Comparison of ENCODE assay signal across 15 mouse cellular contexts in the genomic region with DNA sequence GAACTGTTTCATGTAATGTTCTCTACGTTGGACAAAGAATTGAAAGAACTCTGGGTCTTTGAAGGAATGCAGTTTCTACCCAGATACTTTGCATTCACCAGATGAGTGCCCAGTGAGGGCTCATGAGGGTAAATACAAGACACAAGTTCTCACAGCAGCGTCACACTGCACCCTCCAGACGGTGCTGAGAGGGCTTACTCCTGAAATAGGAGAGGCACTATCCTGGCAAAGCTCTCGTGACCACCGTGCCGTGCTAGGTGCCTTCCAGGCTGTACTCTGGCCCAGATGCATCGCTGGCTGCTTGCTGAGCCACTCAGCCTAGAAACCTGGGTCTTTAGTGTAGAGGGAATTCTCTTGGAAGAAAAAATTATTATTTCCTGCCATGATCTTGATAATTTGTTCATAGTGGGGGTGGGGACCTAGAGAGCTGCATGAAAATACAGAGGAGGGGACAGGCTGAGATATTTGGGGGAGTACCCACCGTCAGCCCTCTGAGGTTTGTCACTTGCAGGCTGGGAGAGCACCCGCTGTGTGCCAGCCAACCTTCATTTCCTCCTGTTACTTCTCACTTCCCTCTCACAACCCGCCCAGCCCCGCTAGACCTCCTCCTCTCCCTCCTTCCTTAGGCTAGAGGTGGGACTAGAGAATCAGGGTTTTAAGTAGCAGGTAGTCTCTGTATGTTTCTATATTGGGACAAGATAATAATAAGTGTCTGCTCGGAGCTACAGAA.
DNase-seq lines count a peak whose midpoint lies in the region; ATAC-seq and TF ChIP-seq lines count a peak whose summit lies in the region.
"Had no signal": no experiment of that assay in that cellular context is flagged by ENCODE, and none has a peak within 500 bp of the region (broad histone marks: within the 10 kb centered on the region; RNA-seq: fewer than 3 reads in every experiment).

No protein-coding gene starts in this region.

- peak; percentile 40; the same call in 1 of the 2 replicates for TF ChIP-seq POLR2A in CH12.LX (IDR thresholded peaks at IDR 0.05; ENCODE audit: low read depth, low read length)

- H3K9me3 ChIP-seq in CH12.LX (replicated peaks; ENCODE audit: low read length): no peaks in the 10 kb centered on the region
- H3K9me3 ChIP-seq: heart, embryonic 15.5 days; liver, embryonic 12.5 days; midbrain, embryonic 12.5 days; neural tube, embryonic 15.5 days had no signal

- peak; percentile 87 for TF ChIP-seq EP300 in CH12.LX (IDR thresholded peaks at IDR 0.05; ENCODE audit: low read length)

- H3K79me2 ChIP-seq in CH12.LX (replicated peaks; ENCODE audit: control insufficient read depth, extremely low read depth, insufficient read depth, poor library complexity, severe bottlenecking): 0 out of 2 replicates have a peak, but pooled peaks cover 2% of the 10 kb centered on the region

- no peak; the same call in 1 of the 2 replicates for TF ChIP-seq RAD21 in CH12.LX (IDR thresholded peaks at IDR 0.05; ENCODE audit: low read depth, low read length)

- H3K4me2 ChIP-seq in CH12.LX (ENCODE audit: insufficient read depth, low read depth, poor library complexity, severe bottlenecking): peak overlapping the region; percentile 96
- H3K4me2 ChIP-seq: heart, embryonic 15.5 days; liver, embryonic 12.5 days; midbrain, embryonic 12.5 days; neural tube, embryonic 15.5 days had no signal

- peak overlapping the region; percentile 54 for H3K9ac ChIP-seq in CH12.LX (ENCODE audit: insufficient read depth, low read depth)
- H3K9ac ChIP-seq: heart, embryonic 15.5 days; liver, embryonic 12.5 days; midbrain, embryonic 12.5 days; neural tube, embryonic 15.5 days had no signal

- peak; percentile 84 for ATAC-seq in megakaryocyte, adult 5-6 weeks (ENCODE audit: poor library complexity, severe bottlenecking)
- ATAC-seq: liver, embryonic 12.5 days had no signal

- no peaks in the 10 kb centered on the region for H3K27me3 ChIP-seq in CH12.LX (replicated peaks)
- H3K27me3 ChIP-seq: heart, embryonic 15.5 days; liver, embryonic 12.5 days; midbrain, embryonic 12.5 days; neural tube, embryonic 15.5 days had no signal

- peak; percentile 9 for DNase-seq in lung, postnatal 36 days
- DNase-seq in lung, adult 18-20 months: no peak
- peak; percentile 90 for DNase-seq in CH12.LX (ENCODE audit: extremely low read depth)
- peak; percentile 78 to 79 for DNase-seq in spleen, postnatal 36 days (ENCODE audit: low spot score in 2 of 2)
- no peak for DNase-seq in layer of hippocampus, postnatal 36 days
- DNase-seq in urinary bladder, postnatal 10 days (ENCODE audit: low spot score): no peak
- DNase-seq: cerebellum, adult 9-10 months; gastrocnemius, postnatal 25 days; kidney, adult 8-10 months; left cerebral cortex, postnatal 4 days had no signal

- peak overlapping the region; percentile 98 for H3K27ac ChIP-seq in CH12.LX (ENCODE audit: insufficient read depth, low read depth)
- H3K27ac ChIP-seq: heart, embryonic 15.5 days; liver, embryonic 12.5 days; midbrain, embryonic 12.5 days; neural tube, embryonic 15.5 days had no signal

- no peak for TF ChIP-seq CTCF in CH12.LX (conservative IDR thresholded peaks at IDR 0.05 in 1 of 2, IDR thresholded peaks at IDR 0.05 in 1 of 2; ENCODE audit: low read depth in 2 of 2, low read length in 2 of 2)

- H3K4me3 ChIP-seq in CH12.LX (replicated peaks in 1 of 3; ENCODE audit: low read depth in 2 of 3, low read length in 2 of 3, poor library complexity in 1 of 3): peak overlapping the region in 1 of 3 experiments; percentile 39
- H3K4me3 ChIP-seq: heart, embryonic 15.5 days; liver, embryonic 12.5 days; midbrain, embryonic 12.5 days; neural tube, embryonic 15.5 days had no signal

- peaks cover 14 to 70% of the 10 kb centered on the region in 2 experiments for H3K4me1 ChIP-seq in CH12.LX (ENCODE audit: control insufficient read depth in 1 of 2, insufficient read depth in 2 of 2)
- H3K4me1 ChIP-seq: liver, embryonic 12.5 days; midbrain, embryonic 12.5 days; neural tube, embryonic 15.5 days had no signal

- dilution Hi-C loops in CH12.LX (cut with MboI; ENCODE audit: extremely low pct_ligation_motif_present, extremely low pct_unique_long_range_greater_than_20kb, low sequenced_read_pairs): no loop called here

- peaks cover 37 to 64% of the 10 kb centered on the region in 2 experiments for H3K36me3 ChIP-seq in CH12.LX (replicated peaks in 1 of 2; ENCODE audit: control insufficient read depth in 1 of 2, insufficient read depth in 1 of 2, low read length in 1 of 2)

- in situ Hi-C loops in CH12.LX (cut with MboI; ENCODE audit: low pct_ligation_motif_present, low pct_unique_long_range_greater_than_20kb, low sequenced_read_pairs): no loop called here

TF ChIP-seq in CH12.LX, 34 proteins besides CTCF, POLR2A, EP300 and RAD21:
- TF ChIP-seq TBP (conservative IDR thresholded peaks at IDR 0.05; ENCODE audit: low read depth, low read length) (0 out of 2 replicates have a peak, but pooled peaks have one; percentile 47), ETS1 (conservative IDR thresholded peaks at IDR 0.05; ENCODE audit: low read depth, low read length) (peak; percentile 69), GABPA (IDR thresholded peaks at IDR 0.05; ENCODE audit: insufficient replicate concordance, low read depth, low read length) (no peak), USF1 (IDR thresholded peaks at IDR 0.05; ENCODE audit: low read depth, low read length) (no peak), MAFK (IDR thresholded peaks at IDR 0.05; ENCODE audit: insufficient replicate concordance, low read length) (no peak), UBTF (IDR thresholded peaks at IDR 0.05; ENCODE audit: low read depth, low read length) (no peak; the same call in 1 of the 2 replicates), JUND (conservative IDR thresholded peaks at IDR 0.05; ENCODE audit: low read depth, low read length) (no peak), MYC (IDR thresholded peaks at IDR 0.05; ENCODE audit: low read depth, low read length) (no peak), MAZ (IDR thresholded peaks at IDR 0.05; ENCODE audit: low read depth, low read length) (no peak), SIN3A (IDR thresholded peaks at IDR 0.05; ENCODE audit: low read length) (no peak), USF2 (conservative IDR thresholded peaks at IDR 0.05; ENCODE audit: low read depth, low read length) (no peak), KAT2A (IDR thresholded peaks at IDR 0.05; ENCODE audit: insufficient replicate concordance, low read length) (no peak), MXI1 (IDR thresholded peaks at IDR 0.05; ENCODE audit: low read depth, low read length) (no peak), CHD2 (IDR thresholded peaks at IDR 0.05; ENCODE audit: low read length) (no peak), ELF1 (IDR thresholded peaks at IDR 0.05; ENCODE audit: low read depth, low read length) (peak; percentile 40; the same call in 1 of the 2 replicates), TCF12 (IDR thresholded peaks at IDR 0.05; ENCODE audit: low read depth, low read length) (peak; percentile 73), PAX5 (IDR thresholded peaks at IDR 0.05; ENCODE audit: low read length) (no peak), BHLHE40 (IDR thresholded peaks at IDR 0.05; ENCODE audit: low read depth, low read length) (peak; percentile 76), SMC3 (IDR thresholded peaks at IDR 0.05; ENCODE audit: low read depth, low read length) (no peak), ZNF384 (IDR thresholded peaks at IDR 0.05; ENCODE audit: low read depth, low read length) (no peak), RCOR1 (conservative IDR thresholded peaks at IDR 0.05; ENCODE audit: low read depth, low read length) (no peak), NRF1 (IDR thresholded peaks at IDR 0.05; ENCODE audit: low read depth, low read length) (no peak), NELFE (IDR thresholded peaks at IDR 0.05; ENCODE audit: low read depth, low read length) (no peak), ZKSCAN1 (IDR thresholded peaks at IDR 0.05; ENCODE audit: borderline replicate concordance, low read depth, low read length) (no peak), MAX (IDR thresholded peaks at IDR 0.05; ENCODE audit: low read length) (no peak; the same call in 1 of the 2 replicates), E2F4 (IDR thresholded peaks at IDR 0.05; ENCODE audit: insufficient replicate concordance, low read depth, low read length) (no peak), HCFC1 (IDR thresholded peaks at IDR 0.05; ENCODE audit: low read depth, low read length) (no peak), JUN (IDR thresholded peaks at IDR 0.05; ENCODE audit: insufficient read depth, low read depth, low read length) (no peak), ZMIZ1 (IDR thresholded peaks at IDR 0.05; ENCODE audit: low read depth, low read length) (no peak), MEF2A (IDR thresholded peaks at IDR 0.05; ENCODE audit: borderline replicate concordance, low read depth, low read length) (peak; percentile 70), CHD1 (IDR thresholded peaks at IDR 0.05; ENCODE audit: low read depth, low read length) (no peak), POLR2AphosphoS2 (IDR thresholded peaks at IDR 0.05; ENCODE audit: low read depth, low read length) (no peak), ZC3H11A (IDR thresholded peaks at IDR 0.05; ENCODE audit: low read depth, low read length) (no peak), IRF4 (IDR thresholded peaks at IDR 0.05; ENCODE audit: low read depth, low read length) (peak; percentile 92)
TF ChIP-seq in CH12.LX: peak in this region for 7.

Comparison
In these comparisons a context has a peak if more than half of its experiments do, and no peak if none do; other contexts are left out.
1. DNase-seq: peak in lung, postnatal 36 days (single experiment), CH12.LX (single experiment) and spleen, postnatal 36 days (2 of 2); none in lung, adult 18-20 months (0 of 2), layer of hippocampus, postnatal 36 days (0 of 2) and urinary bladder, postnatal 10 days (single experiment).